Mouse (Mus musculus): ENCODE results near the gene Rnase13.
"Not testable (repeated sequence)": the region's sequence is repeated elsewhere in the genome, so short reads cannot be mapped to it uniquely, and the experiment has no call there.

The Rnase13 gene

GRCm38 (mm10) chr14:51922571-51922865, at the start of gene Rnase13:
TSS of gene Rnase13 (minus strand) at chr14:51922773.
- no peak for DNase-seq

DNA sequence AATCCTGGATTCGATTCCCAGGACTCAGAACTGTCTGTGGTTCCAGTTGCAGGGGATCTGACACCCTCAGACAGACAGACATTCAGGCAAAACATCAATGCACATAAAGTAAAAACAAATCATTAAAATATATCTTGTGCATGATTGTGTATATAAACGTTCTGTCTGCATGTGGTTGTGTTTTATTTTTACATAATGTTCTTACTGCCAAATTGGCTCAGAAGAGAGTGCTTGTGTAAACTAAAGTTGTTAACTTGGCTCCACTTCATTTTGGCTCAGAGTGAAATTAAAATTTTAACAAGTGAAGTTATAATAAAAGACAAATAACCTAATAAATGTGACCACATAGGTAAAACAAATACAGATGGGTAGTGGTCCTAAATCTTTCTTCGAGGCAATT, 44.8 kb upstream of the Rnase13 start:
- DNase-seq: no peak

GRCm38 (mm10) chr14:51960316-51960715, 37.7 kb upstream of the Rnase13 start:
- DNase-seq: no peak

DNA sequence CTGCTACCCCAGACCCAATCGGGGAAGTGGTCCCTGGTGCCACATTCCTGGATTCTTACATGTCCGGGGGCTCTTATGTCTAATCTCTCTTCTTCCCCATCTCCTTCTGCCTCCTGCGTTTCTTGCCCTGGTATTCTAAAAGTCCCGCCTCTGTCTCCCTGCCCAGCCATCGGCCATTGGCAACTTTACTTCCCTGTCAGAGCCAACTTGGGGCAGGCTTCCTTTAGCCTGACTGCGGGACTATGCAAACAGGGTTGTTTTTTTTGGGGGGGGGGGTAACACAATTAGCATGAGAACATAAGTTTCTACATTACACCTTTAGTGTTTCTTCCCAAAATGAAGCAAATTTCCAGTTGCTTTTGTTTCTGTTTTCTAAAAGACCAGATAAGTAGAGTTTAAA, 20.8 kb upstream of the Rnase13 start:
- DNase-seq: no peak

GRCm38 (mm10) chr14:51942236-51942635, 19.7 kb upstream of the Rnase13 start:
- no peak for DNase-seq

- DNase-seq: no peak
Observed at GRCm38 (mm10) chr14:51941577-51941976, 19.0 kb upstream of the Rnase13 start.

GRCm38 (mm10) chr14:51940944-51941560, 18.5 kb upstream of the Rnase13 start:
- peak; percentile 35 to 41 for DNase-seq

- no peak for DNase-seq
Observed at GRCm38 (mm10) chr14:51939005-51939404, 16.4 kb upstream of the Rnase13 start.

DNA sequence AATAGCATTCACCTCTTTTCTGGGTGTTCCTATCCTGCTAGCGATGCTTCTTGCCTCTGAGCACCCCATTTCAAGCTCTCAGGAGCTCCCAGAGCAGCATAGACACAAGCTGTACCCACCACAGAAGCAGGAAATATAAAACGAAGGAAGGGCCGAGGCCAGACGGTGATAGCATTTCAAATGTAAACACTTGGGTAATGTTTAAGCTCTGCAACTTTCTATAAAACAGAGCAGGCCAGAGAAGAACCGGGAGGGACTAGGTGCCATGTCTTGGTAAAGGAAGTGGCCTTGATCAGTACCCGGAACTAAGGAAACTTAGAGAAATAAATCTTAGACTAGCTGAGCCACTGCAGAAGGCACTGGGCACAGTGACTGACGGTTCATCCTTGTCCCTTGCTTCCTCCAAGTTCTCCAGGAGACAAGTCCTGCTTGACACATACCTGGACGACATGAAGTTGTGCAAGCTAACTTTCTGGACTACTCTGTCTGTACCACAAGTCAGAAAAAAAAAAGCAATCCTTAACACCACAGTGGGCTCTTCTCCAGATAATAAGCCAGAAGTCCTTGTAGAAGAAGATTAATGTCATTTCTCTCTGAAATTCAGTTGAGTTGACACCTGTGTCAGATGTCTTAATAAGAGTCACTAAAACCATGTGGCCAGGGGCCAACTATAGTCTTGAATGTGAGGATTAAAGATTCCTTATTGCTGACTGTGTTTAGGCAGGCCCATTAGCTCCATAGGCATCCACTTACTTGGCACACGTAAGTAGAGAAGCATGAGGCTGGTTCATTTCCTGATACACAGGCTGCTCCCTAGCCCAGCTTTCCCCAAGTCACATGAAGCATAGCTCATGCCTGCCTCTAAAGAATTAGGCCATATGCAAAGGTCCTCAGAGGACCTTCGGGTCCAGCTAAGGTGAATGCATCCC, 9.8 kb upstream of the Rnase13 start:
- no peak for DNase-seq

GRCm38 (mm10) chr14:51930824-51931223, 8.3 kb upstream of the Rnase13 start:
- peak; percentile 57 to 76 for DNase-seq

- DNase-seq: no peak
Observed at GRCm38 (mm10) chr14:51929968-51930367, 7.4 kb upstream of the Rnase13 start.

GRCm38 (mm10) chr14:51929309-51929943, 6.9 kb upstream of the Rnase13 start:
- peak; percentile 69 to 74 for DNase-seq

- DNase-seq: not testable (repeated sequence)
Observed at GRCm38 (mm10) chr14:51926930-51927329, 4.4 kb upstream of the Rnase13 start.

- DNase-seq: no peak
Observed at GRCm38 (mm10) chr14:51923492-51923891, 919 bp upstream of the Rnase13 start.

- no peak for DNase-seq
Observed at GRCm38 (mm10) chr14:51922910-51923309, 337 bp upstream of the Rnase13 start.

- peak; percentile 38 to 42 for DNase-seq
Observed at GRCm38 (mm10) chr14:51921759-51922570, 608 bp downstream of the Rnase13 start.

GRCm38 (mm10) chr14:51918966-51919365, 3.6 kb downstream of the Rnase13 start:
- no peak for DNase-seq

DNA sequence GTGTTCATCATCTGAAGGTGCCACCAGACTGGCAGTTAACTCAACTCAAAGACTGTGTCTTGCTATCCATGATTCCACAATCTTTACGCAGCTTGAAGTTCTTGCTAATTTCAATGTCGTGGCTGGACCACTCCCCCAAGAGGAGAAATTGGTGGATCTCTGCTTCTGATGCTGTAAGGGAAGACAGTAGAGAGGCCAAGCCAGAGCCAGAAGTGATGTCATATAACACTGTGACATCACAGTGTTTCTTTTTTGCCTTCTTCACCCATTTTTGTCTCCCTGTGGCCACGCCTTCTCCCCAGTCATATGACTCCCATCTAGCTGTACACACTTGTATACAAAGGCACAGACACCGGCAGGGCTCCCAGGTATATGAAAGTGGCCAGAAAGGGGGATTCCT, 4.4 kb downstream of the Rnase13 start, which contains the start of gene Tppp2:
Tppp2 (plus strand) TSS at position 301 of the 400 bp plus-strand sequence.
- DNase-seq: no peak

- DNase-seq: no peak
Observed at GRCm38 (mm10) chr14:51916539-51916938, 6.0 kb downstream of the Rnase13 start.

GRCm38 (mm10) chr14:51915030-51915429, 7.5 kb downstream of the Rnase13 start:
- no peak for DNase-seq

DNA sequence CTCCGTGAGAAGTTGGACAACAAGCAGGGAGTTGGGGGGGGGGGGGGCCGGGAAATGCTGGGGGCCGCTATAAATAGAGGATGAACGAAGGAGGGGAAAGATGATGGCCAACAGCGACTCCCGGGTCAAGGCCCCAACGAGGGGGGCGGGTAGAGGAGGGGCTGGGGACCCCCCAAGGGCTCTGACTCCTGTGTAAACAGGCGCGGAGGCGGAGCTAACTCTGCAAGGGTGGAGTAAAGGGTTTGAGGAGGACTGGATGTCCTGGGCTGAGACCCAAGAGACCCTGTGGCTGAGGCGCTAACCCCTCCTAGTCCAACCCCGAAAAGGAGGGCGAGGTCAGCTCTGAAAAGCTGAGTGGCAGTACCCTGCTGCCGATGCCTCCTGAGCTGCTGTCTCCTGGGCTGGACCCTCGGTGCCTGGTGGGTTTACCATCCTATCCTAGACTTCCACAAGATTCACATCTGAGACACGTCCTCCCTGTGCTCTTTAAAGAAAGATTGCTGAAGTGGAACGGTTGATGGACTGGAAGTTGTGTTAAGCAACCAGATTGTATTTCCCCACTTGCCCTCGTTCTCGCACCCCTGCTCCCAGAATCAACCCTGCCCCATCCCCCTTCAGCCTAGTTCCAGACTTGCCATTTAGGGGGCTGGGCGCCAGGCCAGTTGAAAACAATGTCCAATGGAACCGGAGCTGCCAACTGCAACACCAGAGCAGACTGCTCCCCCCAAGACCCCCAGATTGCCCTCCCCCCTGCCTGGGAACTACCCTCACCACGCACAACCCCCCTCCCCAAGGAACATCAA, 8.4 kb downstream of the Rnase13 start, which contains the start of gene Ndrg2:
Ndrg2 (minus strand) TSS at position 199 of the 803 bp plus-strand sequence.
- peak; percentile 83 to 89 for DNase-seq

Data from lung, adult 18-20 months (tissue).